Mouse (Mus musculus): ENCODE data around the gene Mafb.

The Mafb gene

GRCm38 (mm10) chr2:160366980-160367338 is at the start of gene Mafb:
TSS of gene Mafb (minus strand) at chr2:160367065.
- DNase-seq (ENCODE audit: low spot score) = peak; percentile 73

GRCm38 (mm10) chr2:160415161-160415560 is 48.3 kb upstream of the Mafb start:
- no peak for DNase-seq (ENCODE audit: low spot score)

GRCm38 (mm10) chr2:160414736-160415135 is 47.9 kb upstream of the Mafb start:
- no peak for DNase-seq (ENCODE audit: low spot score)

- no peak for DNase-seq (ENCODE audit: low spot score)
Observed at GRCm38 (mm10) chr2:160413982-160414381, 47.1 kb upstream of the Mafb start.

- DNase-seq (ENCODE audit: low spot score) = no peak
Observed at GRCm38 (mm10) chr2:160413055-160413454, 46.2 kb upstream of the Mafb start.

GRCm38 (mm10) chr2:160411431-160411830 is 44.6 kb upstream of the Mafb start:
- no peak for DNase-seq (ENCODE audit: low spot score)

GRCm38 (mm10) chr2:160407720-160408119 is 40.9 kb upstream of the Mafb start:
- no peak for DNase-seq (ENCODE audit: low spot score)

- DNase-seq (ENCODE audit: low spot score) = no peak
Observed at GRCm38 (mm10) chr2:160397747-160398146, 30.9 kb upstream of the Mafb start.

- DNase-seq (ENCODE audit: low spot score) = no peak
Observed at GRCm38 (mm10) chr2:160394735-160395134, 27.9 kb upstream of the Mafb start.

- no peak for DNase-seq (ENCODE audit: low spot score)
Observed at GRCm38 (mm10) chr2:160392648-160393047, 25.8 kb upstream of the Mafb start.

GRCm38 (mm10) chr2:160388596-160388995 is 21.7 kb upstream of the Mafb start:
- no peak for DNase-seq (ENCODE audit: low spot score)

GRCm38 (mm10) chr2:160383418-160383817 is 16.6 kb upstream of the Mafb start:
- DNase-seq (ENCODE audit: low spot score) = no peak

- DNase-seq (ENCODE audit: low spot score) = no peak
Observed at GRCm38 (mm10) chr2:160378271-160378670, 11.4 kb upstream of the Mafb start.

- no peak for DNase-seq (ENCODE audit: low spot score)
Observed at GRCm38 (mm10) chr2:160376236-160376635, 9.4 kb upstream of the Mafb start.

GRCm38 (mm10) chr2:160369653-160370420 is 3.0 kb upstream of the Mafb start:
- DNase-seq (ENCODE audit: low spot score) = no peak

GRCm38 (mm10) chr2:160368422-160369357 is 1.8 kb upstream of the Mafb start:
- no peak for DNase-seq (ENCODE audit: low spot score)

GRCm38 (mm10) chr2:160367448-160368208 is 763 bp upstream of the Mafb start:
- peak; percentile 67 for DNase-seq (ENCODE audit: low spot score)

- DNase-seq (ENCODE audit: low spot score) = no peak
Observed at GRCm38 (mm10) chr2:160366111-160366979, 520 bp downstream of the Mafb start.

GRCm38 (mm10) chr2:160365107-160365911 is 1.6 kb downstream of the Mafb start:
- no peak for DNase-seq (ENCODE audit: low spot score)

- DNase-seq (ENCODE audit: low spot score) = no peak
Observed at GRCm38 (mm10) chr2:160364666-160365065, 2.2 kb downstream of the Mafb start.
